Mouse (Mus musculus): ENCODE data around the gene St7.

GRCm38 (mm10) chr6:17823614-17824013 is 130.9 kb downstream of the St7 start:
- TF ChIP-seq CTCF (IDR thresholded peaks at IDR 0.05; ENCODE audit: extremely low read depth, insufficient read depth, low read length): no peak
- TF ChIP-seq POLR2A (IDR thresholded peaks at IDR 0.05; ENCODE audit: extremely low read depth, insufficient read depth, low read length): no peak
